Mouse (Mus musculus) ES-Bruce4 (cell line): ENCODE data around the gene Rimbp2. TPM values are rescaled to one million over a fixed set of nuclear protein-coding genes. Genes with fewer than 3 reads are reported as not detected.
"Not testable (repeated sequence)": the region's sequence is repeated elsewhere in the genome, so short reads cannot be mapped to it uniquely, and the experiment has no call there.

Experiments
- H3K27ac ChIP-seq: 2 replicates; pipeline ENCODE4 v1.5.1; 2012; ENCODE audit warnings: low read length, inconsistent platforms; ENCODE audit not compliant: insufficient read depth
- H3K27me3 ChIP-seq: 2 replicates; pipeline ENCODE4 v1.6.1; 2012; ENCODE audit warnings: mild to moderate bottlenecking, low read length, inconsistent platforms; ENCODE audit not compliant: control insufficient read depth, poor library complexity, insufficient read depth, severe bottlenecking
- H3K36me3 ChIP-seq: 2 replicates; pipeline ENCODE4 v1.6.1; 2012; ENCODE audit warnings: inconsistent platforms, mild to moderate bottlenecking, low read length, moderate library complexity; ENCODE audit not compliant: control insufficient read depth, poor library complexity, insufficient read depth, severe bottlenecking
- H3K4me1 ChIP-seq: one replicate; pipeline ENCODE4 v1.8.1; 2011; ENCODE audit warnings: low read length; ENCODE audit not compliant: control insufficient read depth, insufficient read depth
- H3K4me3 ChIP-seq: 2 replicates; pipeline ENCODE4 v1.5.1; 2011; ENCODE audit warnings: low read depth, mild to moderate bottlenecking, low read length
- H3K9ac ChIP-seq: 2 replicates; pipeline ENCODE4 v1.6.1; 2012; ENCODE audit warnings: low read depth, mild to moderate bottlenecking, inconsistent platforms; ENCODE audit not compliant: poor library complexity, severe bottlenecking
- H3K9me3 ChIP-seq: replicated peaks from 2 replicates; pipeline ENCODE4 v1.6.1; 2012; ENCODE audit warnings: mild to moderate bottlenecking, low read length, inconsistent platforms; ENCODE audit not compliant: control insufficient read depth, poor library complexity, insufficient read depth, severe bottlenecking
- CTCF ChIP-seq: IDR thresholded peaks from one replicate; pipeline ENCODE4 v1.8.1; 2011; ENCODE audit warnings: low read depth, low read length
- EP300 ChIP-seq: IDR thresholded peaks from 2 replicates; pipeline ENCODE4 v1.6.1; 2011; ENCODE audit warnings: low read depth, low read length; ENCODE audit not compliant: insufficient read depth
- POLR2A ChIP-seq: IDR thresholded peaks from one replicate; pipeline ENCODE4 v1.8.1; 2011; ENCODE audit warnings: low read length; ENCODE audit not compliant: insufficient read depth
- polyA plus RNA-seq: library from polyadenylated mRNA; stranded (reverse); fragments of >200 nt; gene quantifications from 2 replicates; pipeline ENCODE4 v1.2.4, GENCODE M21; 2011; ENCODE audit warnings: low read depth; ENCODE audit not compliant: missing spikeins, insufficient read depth, insufficient read length

Rimbp2 gene
- polyA plus RNA-seq, 1 experiment: 0.33 TPM

GRCm38 (mm10) chr5:128732416-128733014, 220.8 kb downstream of the Rimbp2 start:
- no peaks in the 10 kb centered on the region for H3K9me3 ChIP-seq
- TF ChIP-seq EP300 (no peak), CTCF (peak; percentile 45)
- H3K4me3 ChIP-seq: no peak overlapping the region
- no peak overlapping the region for H3K9ac ChIP-seq
- peaks cover 1% of the 10 kb centered on the region; the same call in 1 of the 2 replicates for H3K27me3 ChIP-seq
- no peak overlapping the region for H3K27ac ChIP-seq
- H3K4me1 ChIP-seq: no peaks in the 10 kb centered on the region
- no peaks in the 10 kb centered on the region for H3K36me3 ChIP-seq

GRCm38 (mm10) chr5:128730634-128731033, 222.7 kb downstream of the Rimbp2 start:
- Histone ChIP-seq H3K36me3 (no peaks in the 10 kb centered on the region), H3K27ac (no peak overlapping the region), H3K4me1 (no peaks in the 10 kb centered on the region), H3K9ac (no peak overlapping the region), H3K9me3 (no peaks in the 10 kb centered on the region), H3K4me3 (no peak overlapping the region), H3K27me3 (peaks cover 1% of the 10 kb centered on the region; the same call in 1 of the 2 replicates)
- TF ChIP-seq POLR2A (no peak), CTCF (peak; percentile 81)

- no peak overlapping the region for H3K4me3 ChIP-seq
- H3K9ac ChIP-seq: no peak overlapping the region
- H3K4me1 ChIP-seq: no peaks in the 10 kb centered on the region
- H3K27me3 ChIP-seq: peaks cover 1% of the 10 kb centered on the region; the same call in 1 of the 2 replicates
- H3K9me3 ChIP-seq: no peaks in the 10 kb centered on the region
- no peak overlapping the region for H3K27ac ChIP-seq
- no peaks in the 10 kb centered on the region for H3K36me3 ChIP-seq
- TF ChIP-seq EP300: no peak
- TF ChIP-seq POLR2A: no peak
- TF ChIP-seq CTCF: peak; percentile 66
These were observed 223.9 kb downstream of the Rimbp2 start for GRCm38 (mm10) chr5:128729341-128729740.

- not testable (repeated sequence) for H3K27me3 ChIP-seq, H3K36me3 ChIP-seq, H3K4me3 ChIP-seq, H3K9ac ChIP-seq, H3K4me1 ChIP-seq, H3K27ac ChIP-seq, H3K9me3 ChIP-seq
These were observed 232.8 kb downstream of the Rimbp2 start for GRCm38 (mm10) chr5:128720461-128720860.

GRCm38 (mm10) chr5:128715171-128715570, 238.1 kb downstream of the Rimbp2 start:
- no peak overlapping the region for H3K4me3 ChIP-seq
- H3K4me1 ChIP-seq: no peaks in the 10 kb centered on the region
- H3K27me3 ChIP-seq: no peaks in the 10 kb centered on the region
- no peak overlapping the region for H3K27ac ChIP-seq
- no peaks in the 10 kb centered on the region for H3K36me3 ChIP-seq
- no peak overlapping the region for H3K9ac ChIP-seq
- H3K9me3 ChIP-seq: no peaks in the 10 kb centered on the region
- TF ChIP-seq EP300 (no peak), CTCF (no peak), POLR2A (no peak)

- TF ChIP-seq POLR2A: no peak
- TF ChIP-seq CTCF: peak; percentile 44
- no peaks in the 10 kb centered on the region for H3K36me3 ChIP-seq
- no peak overlapping the region for H3K4me3 ChIP-seq
- H3K4me1 ChIP-seq: no peaks in the 10 kb centered on the region
- H3K27ac ChIP-seq: no peak overlapping the region
- no peaks in the 10 kb centered on the region for H3K27me3 ChIP-seq
- H3K9ac ChIP-seq: no peak overlapping the region
- no peaks in the 10 kb centered on the region for H3K9me3 ChIP-seq
These were observed 241.4 kb downstream of the Rimbp2 start for GRCm38 (mm10) chr5:128711847-128712246.
